ENCODE assay signal across 13 mouse cellular contexts in genomic region chr1:169950651-169951050, GRCm38 (mm10). TPM values are rescaled to one million over a fixed set of nuclear protein-coding genes. Genes with fewer than 3 reads are reported as not detected.
DNase-seq lines count a peak whose midpoint lies in the region; TF ChIP-seq lines count a peak whose summit lies in the region.
"Had no signal": no experiment of that assay in that cellular context is flagged by ENCODE, and none has a peak within 500 bp of the region (broad histone marks: within the 10 kb centered on the region; RNA-seq: fewer than 3 reads in every experiment).

No protein-coding gene starts in this region.

- H3K27ac ChIP-seq in thymus, adult 2 months (ENCODE audit: control insufficient read depth, insufficient read depth, low read length) = no peak overlapping the region
- no peak overlapping the region for H3K27ac ChIP-seq in cortical plate, adult 2 months (ENCODE audit: insufficient read depth, low read length)
- H3K27ac ChIP-seq: limb, embryonic 15.5 days had no signal

- TF ChIP-seq POLR2A in thymus, adult 2 months (IDR thresholded peaks at IDR 0.05; ENCODE audit: control insufficient read depth, extremely low read depth, insufficient read depth, low read length, poor library complexity) = no peak
- no peak for TF ChIP-seq POLR2A in cortical plate, adult 2 months (IDR thresholded peaks at IDR 0.05; ENCODE audit: extremely low read depth, insufficient read depth, low read length)

- no peaks in the 10 kb centered on the region for H3K36me3 ChIP-seq in thymus, adult 2 months (ENCODE audit: control insufficient read depth, insufficient read depth, low read length)

- TF ChIP-seq CTCF in thymus, adult 2 months (IDR thresholded peaks at IDR 0.05; ENCODE audit: borderline replicate concordance, control insufficient read depth, extremely low read depth, insufficient read depth, low read length, poor library complexity) = no peak
- 0 out of 2 replicates have a peak, but pooled peaks have one; percentile 16 for TF ChIP-seq CTCF in cortical plate, adult 2 months (IDR thresholded peaks at IDR 0.05; ENCODE audit: extremely low read depth, insufficient read depth, low read length)

- no peaks in the 10 kb centered on the region for H3K4me1 ChIP-seq in thymus, adult 2 months (replicated peaks; ENCODE audit: control insufficient read depth, insufficient read depth, low read length)
- no peaks in the 10 kb centered on the region for H3K4me1 ChIP-seq in cortical plate, adult 2 months (ENCODE audit: control insufficient read depth, insufficient read depth, low read length)

- DNase-seq in kidney, adult 9 months = peak; percentile 15
- no peak for DNase-seq in kidney, adult 18-20 months
- peak; percentile 15 for DNase-seq in thymus, adult 2 months
- no peak for DNase-seq in thymus, postnatal 0 days (ENCODE audit: low spot score)
- peak; percentile 50 for DNase-seq in thymus, postnatal 4 days
- no peak for DNase-seq in adrenal gland, postnatal 14 days
- DNase-seq in layer of hippocampus, adult 9-11 months = no peak
- DNase-seq: cerebellum, adult 8-10 months had no signal

- no peak overlapping the region for H3K4me3 ChIP-seq in thymus, adult 2 months (ENCODE audit: control insufficient read depth, insufficient read depth, low read length)
- H3K4me3 ChIP-seq in cortical plate, adult 2 months (ENCODE audit: insufficient read depth, low read length) = no peak overlapping the region
- H3K4me3 ChIP-seq: limb, embryonic 15.5 days had no signal

- over 99% methylated on average over 4 of the region's 4 CpGs for WGBS in thymus, adult 2 months

- H3K27me3 ChIP-seq in thymus, adult 2 months (ENCODE audit: control insufficient read depth, insufficient read depth, low read length) = no peaks in the 10 kb centered on the region
- H3K27me3 ChIP-seq: limb, embryonic 15.5 days had no signal

RNA-seq across cellular contexts. Expression of gene Hsd17b7, which starts 18.4 kb away (rescaled TPM):
- 3.9 and 4.8 TPM in 2 replicates for polyA plus RNA-seq in thymus, adult 2 months (2012; rRNA removed)
- 9.9 and 11.0 TPM in 2 replicates for polyA plus RNA-seq in thymus, postnatal 0 days (2015; fragmentation: Nextera tagmentation; extraction: Ambion mirVana)
- polyA plus RNA-seq in cortical plate, adult 2 months (2012; rRNA removed) = 13.1 and 14.2 TPM in 2 replicates
- total RNA-seq in adrenal gland, postnatal 14 days (2021) = 16.2 and 27.8 TPM in 2 replicates

RNA-seq across cellular contexts. Expression of gene Ccdc190, which starts 22.2 kb away (rescaled TPM):
- polyA plus RNA-seq in thymus, adult 2 months (2012; rRNA removed) = 0.23 and 0.43 TPM in 2 replicates
- polyA plus RNA-seq in thymus, postnatal 0 days (2015; fragmentation: Nextera tagmentation; extraction: Ambion mirVana) = 0.30 and 0.33 TPM in 2 replicates
- 30.7 and 31.9 TPM in 2 replicates for polyA plus RNA-seq in cortical plate, adult 2 months (2012; rRNA removed)
- 0.34 TPM in 1 of 2 replicates, not detected in the other for total RNA-seq in adrenal gland, postnatal 14 days (2021)
- total RNA-seq: monocyte, adult 5-6 weeks had no signal
- polyA plus RNA-seq: heart, embryonic 11.5 days; intestine, embryonic 14.5 days had no signal

Comparison
In these comparisons a context has a peak if more than half of its experiments do, and no peak if none do; other contexts are left out.
1. DNase-seq: peak in kidney, adult 9 months (single experiment), thymus, adult 2 months (single experiment) and thymus, postnatal 4 days (single experiment); none in kidney, adult 18-20 months (single experiment), thymus, postnatal 0 days (single experiment), adrenal gland, postnatal 14 days (single experiment) and layer of hippocampus, adult 9-11 months (single experiment).
2. RNA of gene Ccdc190, which starts 22.2 kb away (polyA plus RNA-seq): 30.7 to 31.9 TPM in cortical plate, adult 2 months; 0.23 to 0.43 TPM in thymus, adult 2 months and 0.30 to 0.33 TPM in thymus, postnatal 0 days; every median in the first group is over 10 times any median in the second.